Mouse (Mus musculus): ENCODE results near the gene Ddx41. TPM values are rescaled to one million over a fixed set of nuclear protein-coding genes. Genes with fewer than 3 reads are reported as not detected.

Ddx41 gene
- polyA plus RNA-seq, 1 experiment from 2014 or later: 51.1 TPM

GRCm38 (mm10) chr13:55527834-55528772, 8.4 kb downstream of the Ddx41 start:
- Histone ChIP-seq H3K4me1 (replicated peaks; ENCODE audit: control insufficient read depth, insufficient read depth, low read length) (no peaks in the 10 kb centered on the region), H3K27ac (no peak overlapping the region), H3K4me3 (replicated peaks; ENCODE audit: low read length) (no peak overlapping the region), H3K9ac (no peak overlapping the region), H3K9me3 (ENCODE audit: control insufficient read depth, low read length) (no peaks in the 10 kb centered on the region), H3K36me3 (replicated peaks; ENCODE audit: control insufficient read depth, insufficient read depth) (peaks cover 44% of the 10 kb centered on the region), H3K4me2 (replicated peaks) (no peak overlapping the region), H3K27me3 (ENCODE audit: control insufficient read depth, insufficient read depth, low read length) (no peaks in the 10 kb centered on the region)
- WGBS: 87% methylated on average over 18 of the region's 18 CpGs
- ATAC-seq (ENCODE audit: low FRiP score) (no peak), DNase-seq (ENCODE audit: low spot score) (no peak)

DNA sequence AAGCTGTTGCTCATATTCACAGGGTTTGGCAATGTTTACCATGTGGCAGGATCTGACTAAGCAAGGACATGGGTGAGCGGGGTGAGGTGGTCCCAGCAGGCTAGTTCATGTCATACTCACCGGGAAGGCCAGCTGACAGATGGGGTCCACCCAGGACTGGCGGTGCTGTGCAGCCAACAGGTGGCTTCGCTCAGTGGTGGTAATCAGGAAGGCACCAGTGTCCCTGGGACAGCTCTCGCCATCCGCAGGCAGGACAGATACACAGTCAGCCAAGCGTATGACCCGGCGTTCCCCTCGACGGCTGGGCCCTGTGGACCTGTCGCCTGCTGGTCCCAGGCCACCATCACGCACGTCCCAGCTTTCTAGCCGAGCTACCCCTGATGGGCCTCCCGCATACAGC, 9.2 kb downstream of the Ddx41 start:
- Histone ChIP-seq H3K27me3 (ENCODE audit: control insufficient read depth, insufficient read depth, low read length) (no peaks in the 10 kb centered on the region), H3K4me2 (replicated peaks) (no peak overlapping the region), H3K4me1 (replicated peaks; ENCODE audit: control insufficient read depth, insufficient read depth, low read length) (no peaks in the 10 kb centered on the region), H3K9ac (no peak overlapping the region), H3K9me3 (ENCODE audit: control insufficient read depth, low read length) (no peaks in the 10 kb centered on the region), H3K4me3 (replicated peaks; ENCODE audit: low read length) (no peak overlapping the region), H3K27ac (no peak overlapping the region), H3K36me3 (replicated peaks; ENCODE audit: control insufficient read depth, insufficient read depth) (peaks cover 35% of the 10 kb centered on the region)
- WGBS: 80% methylated on average over 16 of the region's 16 CpGs
- no peak for DNase-seq (ENCODE audit: low spot score)
- ATAC-seq (ENCODE audit: low FRiP score): no peak

DNA sequence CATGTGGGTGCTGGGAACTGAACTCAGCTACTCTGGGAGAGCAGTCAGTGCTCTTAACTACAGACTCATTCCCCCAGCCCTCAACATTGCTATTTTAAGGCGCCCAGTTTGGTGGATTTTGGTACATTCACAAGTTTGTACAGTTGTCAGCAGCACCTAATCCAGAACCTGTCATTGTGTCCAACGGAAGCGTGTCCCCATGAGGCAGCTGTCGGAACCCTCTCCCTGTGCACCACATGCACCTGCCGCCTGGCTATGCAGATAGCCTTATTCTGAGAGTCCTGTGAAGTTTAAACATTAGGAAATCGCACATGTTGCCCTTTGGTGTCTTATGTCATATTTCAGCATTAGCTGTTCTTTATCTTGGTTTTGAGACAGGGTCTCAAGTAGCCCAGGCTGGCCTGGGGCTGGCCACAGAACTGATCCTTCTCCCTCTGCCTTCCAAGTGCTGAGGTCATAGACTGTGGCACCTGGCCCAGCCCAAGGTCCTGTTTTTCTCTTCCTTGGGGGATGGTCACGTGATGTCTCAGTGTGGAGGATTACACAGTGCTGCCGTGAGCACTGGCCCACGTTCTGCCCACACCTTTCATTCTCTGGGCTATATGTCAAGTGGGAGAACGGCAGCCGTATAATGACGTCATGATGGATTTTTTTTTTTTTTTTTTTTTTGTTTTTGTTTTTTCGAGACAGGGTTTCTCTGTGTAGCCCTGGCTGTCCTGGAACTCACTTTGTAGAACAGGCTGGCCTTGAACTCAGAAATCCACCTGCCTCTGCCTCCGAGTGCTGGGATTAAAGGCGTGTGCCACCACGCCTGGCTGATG, 10.5 kb downstream of the Ddx41 start:
- Histone ChIP-seq H3K4me3 (replicated peaks; ENCODE audit: low read length) (no peak overlapping the region), H3K9ac (no peak overlapping the region), H3K27ac (no peak overlapping the region), H3K36me3 (replicated peaks; ENCODE audit: control insufficient read depth, insufficient read depth) (peaks cover 22% of the 10 kb centered on the region), H3K27me3 (ENCODE audit: control insufficient read depth, insufficient read depth, low read length) (no peaks in the 10 kb centered on the region), H3K4me2 (replicated peaks) (no peak overlapping the region), H3K4me1 (replicated peaks; ENCODE audit: control insufficient read depth, insufficient read depth, low read length) (no peaks in the 10 kb centered on the region), H3K9me3 (ENCODE audit: control insufficient read depth, low read length) (no peaks in the 10 kb centered on the region)
- ATAC-seq (ENCODE audit: low FRiP score): no peak
- 81% methylated on average over 15 of the region's 16 CpGs for WGBS
- DNase-seq (ENCODE audit: low spot score): no peak

DNA sequence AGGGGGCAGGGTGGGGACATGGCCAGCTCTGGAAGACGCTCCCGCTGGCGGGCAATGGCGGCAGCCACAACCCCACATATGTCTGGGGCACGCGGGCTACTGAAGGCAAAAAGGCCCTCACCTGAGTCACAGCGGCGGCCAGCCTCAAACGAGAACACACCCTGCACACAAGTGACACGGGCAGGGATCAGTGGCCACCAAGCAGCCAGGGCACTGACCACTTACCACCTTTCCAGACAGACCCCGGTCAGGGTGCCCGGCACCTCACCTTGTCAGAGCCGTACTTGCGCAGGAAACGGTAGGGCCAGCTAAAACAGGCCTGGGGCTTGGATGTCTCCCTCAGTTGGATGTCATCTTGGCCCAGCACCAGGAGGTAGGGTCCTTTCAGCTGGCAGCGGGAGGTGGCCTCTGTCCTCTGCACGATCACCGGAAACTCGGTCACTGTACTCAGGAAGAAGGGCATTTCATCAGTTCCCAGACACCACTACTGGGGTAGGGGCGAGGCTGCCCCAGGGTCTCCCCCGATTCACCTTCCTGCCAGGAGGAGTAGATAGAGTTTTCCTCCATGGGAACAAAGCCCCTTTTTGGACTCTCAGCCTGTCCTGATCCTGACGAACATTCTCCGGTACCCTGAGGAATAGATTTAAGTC, 12.4 kb downstream of the Ddx41 start:
- Histone ChIP-seq H3K9me3 (ENCODE audit: control insufficient read depth, low read length) (no peaks in the 10 kb centered on the region), H3K36me3 (replicated peaks; ENCODE audit: control insufficient read depth, insufficient read depth) (peaks cover 5% of the 10 kb centered on the region; the same call in 1 of the 2 replicates), H3K27ac (no peak overlapping the region), H3K4me3 (replicated peaks; ENCODE audit: low read length) (no peak overlapping the region), H3K4me2 (replicated peaks) (no peak overlapping the region), H3K27me3 (ENCODE audit: control insufficient read depth, insufficient read depth, low read length) (no peaks in the 10 kb centered on the region), H3K4me1 (replicated peaks; ENCODE audit: control insufficient read depth, insufficient read depth, low read length) (no peaks in the 10 kb centered on the region), H3K9ac (no peak overlapping the region)
- ATAC-seq (ENCODE audit: low FRiP score) (no peak), DNase-seq (ENCODE audit: low spot score) (no peak)
- WGBS: 92% methylated on average over 23 of the region's 23 CpGs

DNA sequence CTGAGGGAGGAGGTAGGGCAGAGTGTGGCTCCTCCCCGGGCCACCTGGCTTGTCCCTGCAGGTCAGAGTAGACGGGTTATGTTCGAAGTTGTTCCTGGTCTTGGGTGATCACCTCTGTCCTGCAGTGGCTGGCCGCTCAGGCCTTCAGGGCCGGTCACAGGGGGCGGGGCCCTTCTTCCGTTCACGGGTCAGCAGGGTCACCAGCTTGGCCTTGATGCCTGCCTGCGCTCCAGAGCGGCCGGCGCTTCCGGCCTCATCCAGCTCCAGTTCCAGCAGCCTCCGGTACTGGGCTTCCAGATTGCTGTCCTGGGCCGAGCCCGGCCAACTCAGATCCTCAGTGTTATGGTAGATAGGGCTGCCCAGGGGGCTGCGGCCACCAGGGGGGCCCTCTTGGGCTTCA, 13.2 kb downstream of the Ddx41 start:
- Histone ChIP-seq H3K9ac (no peak overlapping the region), H3K27me3 (ENCODE audit: control insufficient read depth, insufficient read depth, low read length) (no peaks in the 10 kb centered on the region), H3K4me1 (replicated peaks; ENCODE audit: control insufficient read depth, insufficient read depth, low read length) (no peaks in the 10 kb centered on the region), H3K4me2 (replicated peaks) (no peak overlapping the region), H3K27ac (no peak overlapping the region), H3K36me3 (replicated peaks; ENCODE audit: control insufficient read depth, insufficient read depth) (no peaks in the 10 kb centered on the region), H3K9me3 (ENCODE audit: control insufficient read depth, low read length) (no peaks in the 10 kb centered on the region), H3K4me3 (replicated peaks; ENCODE audit: low read length) (no peak overlapping the region)
- no peak for DNase-seq (ENCODE audit: low spot score)
- WGBS: 68% methylated on average over 17 of the region's 17 CpGs
- ATAC-seq (ENCODE audit: low FRiP score): no peak

DNA sequence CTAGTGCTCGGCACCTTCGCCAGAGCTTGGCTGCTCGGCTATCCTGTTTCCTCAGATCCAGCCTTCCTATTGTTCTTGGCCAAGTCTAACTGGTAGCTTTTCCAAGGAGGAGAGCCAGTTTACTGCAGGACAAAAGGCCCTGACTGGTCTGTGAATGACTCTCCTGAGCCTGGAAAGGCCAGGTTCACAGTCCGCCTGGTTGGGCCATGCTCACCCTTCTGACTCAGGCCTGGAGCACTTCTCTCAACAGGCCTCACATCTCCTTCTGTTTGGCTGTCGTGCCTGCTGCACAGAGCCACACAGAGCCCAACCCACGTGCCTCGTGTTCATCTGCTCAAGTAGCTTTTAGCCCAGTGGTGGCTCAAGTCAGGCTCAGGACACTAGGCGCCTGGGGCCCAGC, 13.7 kb downstream of the Ddx41 start:
- Histone ChIP-seq H3K27ac (no peak overlapping the region), H3K27me3 (ENCODE audit: control insufficient read depth, insufficient read depth, low read length) (no peaks in the 10 kb centered on the region), H3K4me2 (replicated peaks) (no peak overlapping the region), H3K9ac (no peak overlapping the region), H3K36me3 (replicated peaks; ENCODE audit: control insufficient read depth, insufficient read depth) (no peaks in the 10 kb centered on the region), H3K9me3 (ENCODE audit: control insufficient read depth, low read length) (no peaks in the 10 kb centered on the region), H3K4me3 (replicated peaks; ENCODE audit: low read length) (no peak overlapping the region), H3K4me1 (replicated peaks; ENCODE audit: control insufficient read depth, insufficient read depth, low read length) (no peaks in the 10 kb centered on the region)
- ATAC-seq (ENCODE audit: low FRiP score): no peak
- 68% methylated on average over 8 of the region's 8 CpGs for WGBS
- DNase-seq (ENCODE audit: low spot score): no peak

DNA sequence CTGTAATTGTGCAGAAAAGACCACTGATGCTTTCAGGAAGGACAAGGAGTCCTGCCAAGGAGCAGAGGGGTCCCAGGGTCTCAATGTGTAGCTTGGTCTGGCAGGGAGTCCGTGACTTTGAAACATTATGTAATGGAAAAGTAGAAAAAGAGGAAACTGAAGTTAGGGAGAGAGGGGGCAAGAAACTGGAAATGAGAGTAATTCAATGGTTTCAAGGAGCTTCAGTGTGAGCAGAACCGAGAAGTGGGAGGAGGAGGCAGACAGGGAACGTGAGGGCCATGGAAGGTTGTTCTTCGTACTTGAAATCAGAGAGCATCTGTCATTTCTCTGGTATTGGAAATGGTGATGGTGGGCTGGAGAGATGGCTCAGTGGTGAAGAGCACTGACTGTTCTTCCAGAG, 16.9 kb downstream of the Ddx41 start:
- no peaks in the 10 kb centered on the region for H3K9me3 ChIP-seq (ENCODE audit: control insufficient read depth, low read length)
- WGBS: 83% methylated on average over 4 of the region's 4 CpGs

DNA sequence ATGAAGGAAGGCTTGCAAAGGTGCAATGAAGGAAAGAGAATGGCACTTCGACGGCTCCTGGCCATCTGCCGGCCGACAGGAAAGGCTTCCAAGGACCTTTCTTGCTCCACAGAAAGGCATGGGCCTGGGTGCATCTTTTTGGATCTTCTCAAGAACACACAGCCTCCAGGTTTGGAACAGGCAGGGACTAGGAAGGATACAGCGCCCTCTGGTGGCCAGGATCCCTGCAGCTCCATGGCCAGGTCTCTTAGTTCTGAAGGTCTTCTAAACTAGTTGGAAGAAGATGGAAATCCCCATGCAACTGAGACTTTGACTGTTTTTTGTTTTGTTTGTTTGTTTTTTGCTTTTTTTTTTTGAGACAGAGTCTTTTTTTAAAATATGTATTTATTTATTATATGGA, 19.5 kb downstream of the Ddx41 start:
- no peak overlapping the region for H3K9ac ChIP-seq
- H3K4me2 ChIP-seq (replicated peaks): no peak overlapping the region
- no peak overlapping the region for H3K27ac ChIP-seq
- no peaks in the 10 kb centered on the region for H3K36me3 ChIP-seq (replicated peaks; ENCODE audit: control insufficient read depth, insufficient read depth)
- H3K27me3 ChIP-seq (ENCODE audit: control insufficient read depth, insufficient read depth, low read length): no peaks in the 10 kb centered on the region
- peaks cover 14% of the 10 kb centered on the region for H3K4me1 ChIP-seq (replicated peaks; ENCODE audit: control insufficient read depth, insufficient read depth, low read length)
- DNase-seq (ENCODE audit: low spot score): peak; percentile 91
- 6% methylated on average over 5 of the region's 5 CpGs for WGBS
- H3K9me3 ChIP-seq (ENCODE audit: control insufficient read depth, low read length): no peaks in the 10 kb centered on the region
- H3K4me3 ChIP-seq (replicated peaks; ENCODE audit: low read length): no peak overlapping the region
- no peak for ATAC-seq (ENCODE audit: low FRiP score)

More for the DNA sequence above, 16.9 kb downstream of the Ddx41 start:
- Histone ChIP-seq H3K9ac (no peak overlapping the region), H3K27me3 (ENCODE audit: control insufficient read depth, insufficient read depth, low read length) (no peaks in the 10 kb centered on the region), H3K36me3 (replicated peaks; ENCODE audit: control insufficient read depth, insufficient read depth) (no peaks in the 10 kb centered on the region), H3K4me3 (replicated peaks; ENCODE audit: low read length) (no peak overlapping the region), H3K4me1 (replicated peaks; ENCODE audit: control insufficient read depth, insufficient read depth, low read length) (no peaks in the 10 kb centered on the region), H3K4me2 (replicated peaks) (no peak overlapping the region), H3K27ac (no peak overlapping the region)
- DNase-seq (ENCODE audit: low spot score) (no peak), ATAC-seq (ENCODE audit: low FRiP score) (no peak)

GRCm38 (mm10) chr13:55513828-55514227, 22.6 kb downstream of the Ddx41 start:
- Histone ChIP-seq H3K9ac (peak overlapping the region; percentile 93), H3K9me3 (ENCODE audit: control insufficient read depth, low read length) (no peaks in the 10 kb centered on the region), H3K27ac (peak overlapping the region; percentile 86; the same call in 1 of the 2 replicates), H3K4me1 (replicated peaks; ENCODE audit: control insufficient read depth, insufficient read depth, low read length) (peaks cover 31% of the 10 kb centered on the region), H3K4me2 (replicated peaks) (peak overlapping the region; percentile 78), H3K27me3 (ENCODE audit: control insufficient read depth, insufficient read depth, low read length) (no peaks in the 10 kb centered on the region), H3K36me3 (replicated peaks; ENCODE audit: control insufficient read depth, insufficient read depth) (peaks cover 12% of the 10 kb centered on the region), H3K4me3 (replicated peaks; ENCODE audit: low read length) (peak overlapping the region; percentile 85)
- no peak for ATAC-seq (ENCODE audit: low FRiP score)
- WGBS: 39% methylated on average over 9 of the region's 9 CpGs
- DNase-seq (ENCODE audit: low spot score): no peak

Data from hindbrain, embryonic 14.5 days (tissue).